Mouse (Mus musculus) small intestine, adult 2 months (tissue): ENCODE data around the gene Get4.

Experiments
- CTCF ChIP-seq: fragments of 200-500 bp; IDR thresholded peaks from 2 replicates; pipeline ENCODE4 v1.5.1; 2012; ENCODE audit warnings: low read depth, mild to moderate bottlenecking, control low read depth, inconsistent platforms, low read length, moderate library complexity, mixed read lengths; ENCODE audit not compliant: insufficient replicate concordance, insufficient read length; ENCODE audit errors: extremely low read depth
- POLR2A ChIP-seq: fragments of 200-500 bp; IDR thresholded peaks from 2 replicates; pipeline ENCODE4 v1.6.1; 2012; ENCODE audit warnings: low read depth, mild to moderate bottlenecking, control low read depth, inconsistent platforms, low read length, moderate library complexity

DNA sequence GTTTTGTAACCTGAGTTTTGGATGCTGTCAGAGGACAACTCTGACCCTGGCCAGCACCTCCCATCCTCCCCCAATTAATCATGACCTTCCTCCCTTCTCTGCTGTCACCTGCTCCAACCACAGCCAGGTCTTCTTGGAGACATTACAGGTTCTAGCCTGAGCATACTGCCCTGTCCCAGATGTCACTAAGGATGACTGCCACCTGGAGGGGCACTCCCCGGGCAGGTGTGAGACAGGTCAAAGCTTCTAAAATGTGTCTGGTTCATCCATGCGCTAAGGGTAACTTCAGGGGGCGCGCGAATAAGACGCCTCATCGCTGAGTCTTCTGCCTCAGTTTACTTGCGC lies 416 bp upstream of the Get4 start:
- TF ChIP-seq CTCF (no peak), POLR2A (no peak; the same call in 1 of the 2 replicates)
